Mouse (Mus musculus): Measurements from ENCODE around the gene Taf3. TPM values are rescaled to one million over a fixed set of nuclear protein-coding genes. Genes with fewer than 3 reads are reported as not detected.
A peak's percentile ranks its signal among the peaks of the same experiment; 100 is the strongest.

The Taf3 gene
- polyA plus RNA-seq, 1 experiment from 2014 or later = 15.7 TPM

GRCm38 (mm10) chr2:9926905-9927283 lies 121.5 kb downstream of the Taf3 start:
- no peak for DNase-seq (ENCODE audit: extremely low spot score, low spot score)
- Histone ChIP-seq H3K4me1 (peaks cover 15% of the 10 kb centered on the region), H3K4me3 (no peak overlapping the region), H3K27me3 (ENCODE audit: poor library complexity, severe bottlenecking) (peaks cover 35% of the 10 kb centered on the region), H3K27ac (no peak overlapping the region), H3K36me3 (replicated peaks) (peaks cover 16% of the 10 kb centered on the region), H3K9me3 (no peaks in the 10 kb centered on the region)
- 74% methylated on average over 4 of the region's 4 CpGs for WGBS

- Histone ChIP-seq H3K36me3 (replicated peaks) (peaks cover 16% of the 10 kb centered on the region), H3K9me3 (no peaks in the 10 kb centered on the region), H3K27ac (no peak overlapping the region), H3K4me3 (no peak overlapping the region), H3K4me1 (peaks cover 15% of the 10 kb centered on the region), H3K27me3 (ENCODE audit: poor library complexity, severe bottlenecking) (peaks cover 35% of the 10 kb centered on the region)
- DNase-seq (ENCODE audit: extremely low spot score, low spot score) = peak; percentile 21
- 44% methylated on average over 7 of the region's 7 CpGs for WGBS
Observed at GRCm38 (mm10) chr2:9926194-9926904, 122.0 kb downstream of the Taf3 start.

- DNase-seq (ENCODE audit: extremely low spot score, low spot score) = no peak
- 94% methylated on average over 17 of the region's 17 CpGs for WGBS
- Histone ChIP-seq H3K27ac (no peak overlapping the region), H3K27me3 (ENCODE audit: poor library complexity, severe bottlenecking) (no peaks in the 10 kb centered on the region; the same call in none of the 2 replicates), H3K9me3 (no peaks in the 10 kb centered on the region), H3K36me3 (replicated peaks) (peaks cover 37% of the 10 kb centered on the region), H3K4me3 (no peak overlapping the region), H3K4me1 (no peaks in the 10 kb centered on the region)
Observed at GRCm38 (mm10) chr2:9918691-9919471, 129.5 kb downstream of the Taf3 start.

GRCm38 (mm10) chr2:9917602-9918001 lies 130.8 kb downstream of the Taf3 start:
- H3K27ac ChIP-seq = no peak overlapping the region
- H3K4me3 ChIP-seq = no peak overlapping the region
- no peaks in the 10 kb centered on the region; the same call in 1 of the 2 replicates for H3K27me3 ChIP-seq (ENCODE audit: poor library complexity, severe bottlenecking)
- no peaks in the 10 kb centered on the region for H3K4me1 ChIP-seq
- DNase-seq (ENCODE audit: extremely low spot score, low spot score) = no peak
- 93% methylated on average over 9 of the region's 9 CpGs for WGBS
- H3K9me3 ChIP-seq = no peaks in the 10 kb centered on the region
- H3K36me3 ChIP-seq (replicated peaks) = peaks cover 30% of the 10 kb centered on the region

- Histone ChIP-seq H3K36me3 (replicated peaks) (no peaks in the 10 kb centered on the region), H3K9me3 (no peaks in the 10 kb centered on the region), H3K27ac (no peak overlapping the region), H3K4me3 (peak overlapping the region; percentile 31), H3K27me3 (ENCODE audit: poor library complexity, severe bottlenecking) (peaks cover 48% of the 10 kb centered on the region), H3K4me1 (peaks cover 7% of the 10 kb centered on the region)
- WGBS = 8% methylated on average over 11 of the region's 11 CpGs
- DNase-seq (ENCODE audit: extremely low spot score, low spot score) = peak; percentile 15
Observed at GRCm38 (mm10) chr2:9905995-9906394, 142.4 kb downstream of the Taf3 start.

- Histone ChIP-seq H3K9me3 (no peaks in the 10 kb centered on the region), H3K4me1 (peaks cover 8% of the 10 kb centered on the region), H3K27me3 (ENCODE audit: poor library complexity, severe bottlenecking) (peaks cover 68% of the 10 kb centered on the region), H3K36me3 (replicated peaks) (no peaks in the 10 kb centered on the region), H3K27ac (no peak overlapping the region), H3K4me3 (no peak overlapping the region)
- DNase-seq (ENCODE audit: extremely low spot score, low spot score) = no peak
- 76% methylated on average over 14 of the region's 14 CpGs for WGBS
Observed at GRCm38 (mm10) chr2:9903854-9904560, 144.4 kb downstream of the Taf3 start.

DNA sequence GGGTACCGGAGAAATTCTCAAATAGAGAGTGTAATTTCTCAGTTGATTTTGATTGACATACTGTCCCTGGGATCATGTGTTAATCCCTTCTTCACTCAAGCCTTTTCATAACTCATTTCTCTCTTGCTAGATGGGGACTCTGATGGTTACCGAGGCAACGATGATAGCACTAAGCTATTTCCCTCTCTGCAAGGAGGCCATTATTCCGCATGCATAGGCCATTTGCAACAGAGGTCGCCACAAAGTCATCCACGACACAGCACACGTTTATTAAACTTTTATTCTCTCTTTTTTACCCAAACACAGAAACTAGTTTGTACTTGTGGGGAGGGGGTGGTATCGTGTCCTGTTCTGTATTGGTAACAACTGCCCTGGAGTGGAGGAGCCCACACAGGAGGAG lies 150.6 kb downstream of the Taf3 start:
- H3K27ac ChIP-seq = no peak overlapping the region
- H3K9me3 ChIP-seq = no peaks in the 10 kb centered on the region
- 3% methylated on average over 8 of the region's 8 CpGs for WGBS
- H3K4me1 ChIP-seq = peaks cover 48% of the 10 kb centered on the region
- no peaks in the 10 kb centered on the region for H3K36me3 ChIP-seq (replicated peaks)
- no peak overlapping the region for H3K4me3 ChIP-seq
- peaks cover 97% of the 10 kb centered on the region for H3K27me3 ChIP-seq (ENCODE audit: poor library complexity, severe bottlenecking)
- peak; percentile 46 for DNase-seq (ENCODE audit: extremely low spot score, low spot score)

GRCm38 (mm10) chr2:9896097-9896770 lies 152.2 kb downstream of the Taf3 start:
- no peak overlapping the region for H3K27ac ChIP-seq
- H3K4me1 ChIP-seq = peaks cover 48% of the 10 kb centered on the region
- no peaks in the 10 kb centered on the region for H3K9me3 ChIP-seq
- H3K4me3 ChIP-seq = peak overlapping the region; percentile 12
- H3K36me3 ChIP-seq (replicated peaks) = no peaks in the 10 kb centered on the region
- H3K27me3 ChIP-seq (ENCODE audit: poor library complexity, severe bottlenecking) = peaks cover 98% of the 10 kb centered on the region
- under 1% methylated on average over 22 of the region's 22 CpGs for WGBS
- peak; percentile 29 for DNase-seq (ENCODE audit: extremely low spot score, low spot score)

GRCm38 (mm10) chr2:9894836-9895593 lies 153.4 kb downstream of the Taf3 start:
- Histone ChIP-seq H3K27ac (no peak overlapping the region), H3K27me3 (ENCODE audit: poor library complexity, severe bottlenecking) (peaks cover 98% of the 10 kb centered on the region), H3K9me3 (no peaks in the 10 kb centered on the region), H3K4me1 (peaks cover 48% of the 10 kb centered on the region), H3K36me3 (replicated peaks) (no peaks in the 10 kb centered on the region), H3K4me3 (no peak overlapping the region)
- WGBS = 2% methylated on average over 19 of the region's 19 CpGs
- peak; percentile 16 for DNase-seq (ENCODE audit: extremely low spot score, low spot score)

DNA sequence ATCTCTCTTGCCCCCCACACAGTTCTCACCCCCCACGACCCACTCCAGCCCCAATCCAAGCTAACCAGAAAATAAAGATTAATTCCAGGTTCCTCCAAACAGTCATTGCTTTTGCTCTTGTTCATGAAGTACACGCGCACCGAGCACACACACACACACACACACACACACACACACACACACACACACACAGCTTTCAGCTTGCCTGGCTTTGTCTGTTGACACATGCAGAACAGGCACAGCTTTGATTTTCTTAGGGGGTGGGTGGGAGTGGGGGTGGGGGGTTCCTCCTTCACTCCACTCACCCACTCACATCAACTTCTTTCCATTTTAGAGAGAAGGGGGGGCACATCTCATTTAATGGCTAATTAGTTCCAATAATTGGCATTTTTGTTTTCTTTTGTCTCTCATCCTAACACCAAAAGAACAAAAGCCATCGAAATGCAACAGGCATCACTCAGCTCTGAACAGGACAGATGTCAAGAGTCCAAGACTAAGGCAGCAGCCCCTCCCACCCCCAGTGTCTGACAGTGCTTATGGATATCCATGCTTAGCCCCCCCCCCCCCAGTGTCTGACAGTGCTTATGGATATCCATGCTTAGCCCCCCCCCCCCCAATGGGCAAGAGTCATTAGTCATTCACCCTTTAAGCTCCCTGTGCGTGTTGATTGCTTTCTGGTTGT lies 155.0 kb downstream of the Taf3 start:
- H3K4me3 ChIP-seq = no peak overlapping the region
- peaks cover 51% of the 10 kb centered on the region for H3K4me1 ChIP-seq
- H3K27ac ChIP-seq = no peak overlapping the region
- peaks cover 98% of the 10 kb centered on the region for H3K27me3 ChIP-seq (ENCODE audit: poor library complexity, severe bottlenecking)
- H3K36me3 ChIP-seq (replicated peaks) = no peaks in the 10 kb centered on the region
- 2% methylated on average over 5 of the region's 6 CpGs for WGBS
- DNase-seq (ENCODE audit: extremely low spot score, low spot score) = peak; percentile 39
- no peaks in the 10 kb centered on the region for H3K9me3 ChIP-seq

DNA sequence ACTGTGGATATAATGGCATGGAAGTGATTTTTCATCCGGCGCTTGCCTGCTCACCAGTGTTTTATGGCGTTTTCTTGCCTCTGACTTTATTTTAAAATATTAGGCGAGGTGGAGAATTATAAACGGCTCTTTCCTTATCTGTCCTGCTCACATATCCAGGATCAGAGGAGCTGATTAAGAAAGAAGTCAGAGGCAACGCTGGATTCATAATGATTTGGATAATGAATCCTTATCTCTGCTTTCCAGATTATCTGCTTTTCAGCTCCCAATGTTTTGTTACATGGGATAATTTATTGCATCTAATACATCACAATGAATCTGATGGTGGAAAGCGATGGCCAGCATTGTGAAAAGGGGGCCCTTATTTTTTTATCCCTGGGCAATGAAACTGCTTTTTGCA lies 155.9 kb downstream of the Taf3 start:
- Histone ChIP-seq H3K27ac (no peak overlapping the region), H3K4me3 (no peak overlapping the region), H3K4me1 (peaks cover 46% of the 10 kb centered on the region), H3K36me3 (replicated peaks) (no peaks in the 10 kb centered on the region), H3K9me3 (no peaks in the 10 kb centered on the region), H3K27me3 (ENCODE audit: poor library complexity, severe bottlenecking) (peaks cover 98% of the 10 kb centered on the region)
- WGBS = 6% methylated on average over 7 of the region's 7 CpGs
- no peak for DNase-seq (ENCODE audit: extremely low spot score, low spot score)

Measured in forebrain, embryonic 10.5 days (tissue).